16 mouse cellular contexts compared by ENCODE assay signal in the genomic region with DNA sequence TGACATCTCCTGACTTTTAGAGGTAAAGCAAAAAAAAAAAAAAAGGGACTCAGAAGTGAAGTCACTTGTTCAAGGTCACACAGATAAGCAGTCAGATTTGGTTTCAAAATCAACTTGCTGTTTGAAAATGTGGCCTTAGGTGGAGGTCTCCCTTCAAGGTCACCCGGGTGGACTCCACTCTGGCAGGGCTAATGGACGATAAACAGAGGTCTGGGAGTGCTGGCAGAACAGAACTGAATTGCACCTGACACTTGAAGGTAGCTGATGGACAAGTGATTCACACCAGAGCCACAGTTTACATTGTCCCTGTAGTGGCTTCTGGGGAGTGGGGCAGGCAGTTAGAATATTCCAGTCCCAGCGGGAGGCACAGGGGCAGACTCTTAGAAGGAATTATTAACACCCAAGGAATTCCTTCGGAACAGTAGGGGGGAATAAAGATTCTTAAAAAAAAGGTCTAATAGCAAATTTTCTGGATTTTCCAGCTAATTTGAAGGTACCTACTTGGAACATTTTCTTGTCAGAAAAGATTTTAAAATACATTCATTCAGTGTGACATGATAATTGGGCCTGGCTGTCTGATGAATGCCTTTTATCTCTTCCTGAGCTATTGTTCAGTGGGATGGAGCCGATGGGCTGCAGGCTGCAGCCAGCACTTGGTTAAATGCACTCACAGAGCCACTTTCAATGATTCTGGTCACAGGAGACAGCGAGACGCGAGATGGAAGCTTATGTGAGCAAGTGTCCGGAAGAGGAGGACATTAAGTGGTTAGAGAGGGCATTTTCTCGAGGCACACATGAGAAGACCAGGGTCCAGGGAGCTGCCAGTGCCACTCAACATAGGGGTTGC. TPM values are rescaled to one million over a fixed set of nuclear protein-coding genes. Genes with fewer than 3 reads are reported as not detected.
DNase-seq lines count a peak whose midpoint lies in the region; ATAC-seq and TF ChIP-seq lines count a peak whose summit lies in the region.
"Had no signal": no experiment of that assay in that cellular context is flagged by ENCODE, and none has a peak within 500 bp of the region (broad histone marks: within the 10 kb centered on the region; RNA-seq: fewer than 3 reads in every experiment).

No protein-coding gene starts in this region.

- intact Hi-C loops in left cerebral cortex, postnatal 14 days (cut with DNase I) = loop anchor here (5.0 kb wide), 2 partner anchors 238 to 353 kb away; partner anchors contain the start of gene Shb

- WGBS in embryonic facial prominence, embryonic 10.5 days = 4% methylated on average over 10 of the region's 10 CpGs
- 6% methylated on average over 10 of the region's 10 CpGs for WGBS in midbrain, embryonic 11.5 days

- TF ChIP-seq POLR2A in ES-Bruce4 (IDR thresholded peaks at IDR 0.05; ENCODE audit: insufficient read depth, low read length) = no peak

- peak overlapping the region; percentile 98 for H3K27ac ChIP-seq in ES-Bruce4 (ENCODE audit: insufficient read depth, low read length)
- peak overlapping the region; percentile 8 for H3K27ac ChIP-seq in embryonic facial prominence, embryonic 10.5 days (replicated peaks)
- no peak overlapping the region for H3K27ac ChIP-seq in midbrain, embryonic 11.5 days (ENCODE audit: low read depth, low read length)
- H3K27ac ChIP-seq: embryonic facial prominence, embryonic 13.5 days; liver, embryonic 12.5 days had no signal

- 0 out of 2 replicates have a peak overlapping the region, but pooled peaks have one; percentile 14 for H3K9ac ChIP-seq in ES-Bruce4 (ENCODE audit: low read depth, poor library complexity, severe bottlenecking)
- H3K9ac ChIP-seq in midbrain, embryonic 11.5 days (ENCODE audit: low read length) = no peak overlapping the region; the same call in 1 of the 2 replicates
- H3K9ac ChIP-seq: liver, embryonic 12.5 days had no signal

- H3K4me3 ChIP-seq in ES-Bruce4 (ENCODE audit: low read depth, low read length) = no peak overlapping the region
- H3K4me3 ChIP-seq in embryonic facial prominence, embryonic 10.5 days = 0 out of 2 replicates have a peak overlapping the region, but pooled peaks have one; percentile 0
- no peak overlapping the region for H3K4me3 ChIP-seq in midbrain, embryonic 11.5 days (ENCODE audit: low read depth, low read length)
- H3K4me3 ChIP-seq: embryonic facial prominence, embryonic 13.5 days; liver, embryonic 12.5 days had no signal

- H3K27me3 ChIP-seq in ES-Bruce4 (ENCODE audit: control insufficient read depth, insufficient read depth, low read length, poor library complexity, severe bottlenecking) = no peaks in the 10 kb centered on the region
- H3K27me3 ChIP-seq in embryonic facial prominence, embryonic 10.5 days (replicated peaks; ENCODE audit: low read depth, poor library complexity, severe bottlenecking) = peaks cover 75% of the 10 kb centered on the region
- peaks cover 54% of the 10 kb centered on the region for H3K27me3 ChIP-seq in midbrain, embryonic 11.5 days (ENCODE audit: control insufficient read depth, insufficient read depth, low read length)

- peak overlapping the region; percentile 14; the same call in 1 of the 2 replicates for H3K4me2 ChIP-seq in midbrain, embryonic 11.5 days
- H3K4me2 ChIP-seq: embryonic facial prominence, embryonic 13.5 days; liver, embryonic 12.5 days had no signal

- no peaks in the 10 kb centered on the region for H3K9me3 ChIP-seq in ES-Bruce4 (replicated peaks; ENCODE audit: control insufficient read depth, insufficient read depth, low read length, poor library complexity, severe bottlenecking)
- H3K9me3 ChIP-seq in embryonic facial prominence, embryonic 10.5 days = no peaks in the 10 kb centered on the region
- no peaks in the 10 kb centered on the region for H3K9me3 ChIP-seq in midbrain, embryonic 11.5 days (ENCODE audit: control insufficient read depth, low read length)
- H3K9me3 ChIP-seq: embryonic facial prominence, embryonic 13.5 days; liver, embryonic 12.5 days had no signal

- ATAC-seq in midbrain, embryonic 11.5 days (ENCODE audit: low FRiP score) = no peak
- ATAC-seq: intestine, embryonic 16.5 days; liver, embryonic 12.5 days had no signal

- TF ChIP-seq CTCF in ES-Bruce4 (IDR thresholded peaks at IDR 0.05; ENCODE audit: low read depth, low read length) = no peak

- DNase-seq in embryo, embryonic 10.5 days (ENCODE audit: low spot score) = peak; percentile 48
- DNase-seq in embryo, embryonic 10 days (ENCODE audit: low spot score) = no peak
- no peak for DNase-seq in embryonic facial prominence, embryonic 10.5 days (ENCODE audit: low spot score)
- DNase-seq in midbrain, embryonic 11.5 days (ENCODE audit: low spot score, missing footprints) = peak; percentile 89
- DNase-seq in gastrocnemius, adult 8-10 months (ENCODE audit: low spot score in 2 of 2) = no peak
- no peak for DNase-seq in left cerebral cortex, postnatal 14 days (ENCODE audit: low spot score in 2 of 2)
- no peak for DNase-seq in kidney, postnatal 25 days
- DNase-seq: cerebellum, adult 2 months; kidney, postnatal 36 days; lung, postnatal 4 days; right cerebral cortex, postnatal 14 days; thymus, postnatal 25 days had no signal

- peak; percentile 78 for TF ChIP-seq EP300 in ES-Bruce4 (IDR thresholded peaks at IDR 0.05; ENCODE audit: insufficient read depth, low read depth, low read length)

- peaks cover 27% of the 10 kb centered on the region for H3K4me1 ChIP-seq in ES-Bruce4 (ENCODE audit: control insufficient read depth, insufficient read depth, low read length)
- H3K4me1 ChIP-seq in embryonic facial prominence, embryonic 10.5 days = peaks cover 64% of the 10 kb centered on the region
- H3K4me1 ChIP-seq in midbrain, embryonic 11.5 days (ENCODE audit: control insufficient read depth, insufficient read depth, low read length) = peaks cover 29% of the 10 kb centered on the region

- no peaks in the 10 kb centered on the region for H3K36me3 ChIP-seq in ES-Bruce4 (ENCODE audit: control insufficient read depth, insufficient read depth, low read length, poor library complexity, severe bottlenecking)
- no peaks in the 10 kb centered on the region for H3K36me3 ChIP-seq in embryonic facial prominence, embryonic 10.5 days (replicated peaks)
- H3K36me3 ChIP-seq in midbrain, embryonic 11.5 days (ENCODE audit: control insufficient read depth, insufficient read depth, low read length) = no peaks in the 10 kb centered on the region
- H3K36me3 ChIP-seq: embryonic facial prominence, embryonic 13.5 days; liver, embryonic 12.5 days had no signal

RNA-seq across cellular contexts. Expression of gene Aldh1b1, which starts 28.8 kb away (rescaled TPM):
- polyA plus RNA-seq in ES-Bruce4 (2011; ENCODE audit: insufficient read depth, insufficient read length, low read depth, missing spikeins) = 9.3 and 15.9 TPM in 2 replicates
- 5.0 and 5.2 TPM in 2 replicates for polyA plus RNA-seq in embryonic facial prominence, embryonic 10.5 days (2016; fragmentation: Nextera tagmentation; extraction: Ambion mirVana)
- 3.1 TPM in 2 replicates for polyA plus RNA-seq in midbrain, embryonic 11.5 days (2014; fragmentation: Nextera tagmentation; extraction: Ambion mirVana)
- total RNA-seq in gastrocnemius, adult 8-10 months (2022) = under 1 TPM; 0.27 to 0.81 (median 0.37) TPM
- 10 to 100 TPM in 1 of 2 experiments, 1 to 10 TPM in 1; 9.6 to 10.5 TPM for total RNA-seq in left cerebral cortex, postnatal 14 days (2021)

RNA-seq across cellular contexts. Expression of gene Igfbpl1, which starts 56.7 kb away (rescaled TPM):
- 2.3 and 4.1 TPM in 2 replicates for polyA plus RNA-seq in ES-Bruce4 (2011; ENCODE audit: insufficient read depth, insufficient read length, low read depth, missing spikeins)
- 3.9 and 5.4 TPM in 2 replicates for polyA plus RNA-seq in embryonic facial prominence, embryonic 10.5 days (2016; fragmentation: Nextera tagmentation; extraction: Ambion mirVana)
- 55.9 and 57.5 TPM in 2 replicates for polyA plus RNA-seq in midbrain, embryonic 11.5 days (2014; fragmentation: Nextera tagmentation; extraction: Ambion mirVana)
- total RNA-seq in gastrocnemius, adult 8-10 months (2022) = not detected
- total RNA-seq in left cerebral cortex, postnatal 14 days (2021) = 1 to 10 TPM in 1 of 2 experiments, under 1 TPM in 1; 0.92 to 3.3 TPM
- polyA plus RNA-seq: liver, embryonic 12.5 days had no signal

Comparison
In these comparisons a context has a peak if more than half of its experiments do, and no peak if none do; other contexts are left out.
1. DNase-seq: peak in embryo, embryonic 10.5 days (single experiment) and midbrain, embryonic 11.5 days (single experiment); none in embryo, embryonic 10 days (single experiment), embryonic facial prominence, embryonic 10.5 days (single experiment), gastrocnemius, adult 8-10 months (0 of 2), left cerebral cortex, postnatal 14 days (0 of 2) and kidney, postnatal 25 days (0 of 2).